Mouse (Mus musculus): ENCODE data around the gene Scaper.

- TF ChIP-seq POLR2A (IDR thresholded peaks at IDR 0.05; ENCODE audit: low read depth, low read length), result no peak
- TF ChIP-seq CTCF (IDR thresholded peaks at IDR 0.05; ENCODE audit: extremely low read depth, insufficient read depth, insufficient read length, insufficient replicate concordance), result no peak
Measured at GRCm38 (mm10) chr9:55586141-55586540, 351.8 kb downstream of the Scaper start.

Data from spleen, adult 2 months (tissue).